Mouse (Mus musculus) kidney, adult 2 months (tissue): ENCODE results near the gene Syne1. TPM values are rescaled to one million over a fixed set of nuclear protein-coding genes. Genes with fewer than 3 reads are reported as not detected.
A peak's percentile ranks its signal among the peaks of the same experiment; 100 is the strongest.

Experiments used
- DNase-seq: peaks from one replicate; pipeline ENCODE4 v3.0.0; 2021
- H3K27ac ChIP-seq: fragments of 200-500 bp; 2 replicates; pipeline ENCODE4 v1.5.1; 2012; ENCODE audit warnings: low read depth, low read length, control low read depth, inconsistent platforms; ENCODE audit not compliant: insufficient read depth
- H3K27me3 ChIP-seq: fragments of 200-500 bp; replicated peaks from 2 replicates; pipeline ENCODE4 v1.6.1; 2012; ENCODE audit warnings: mild to moderate bottlenecking, moderate library complexity, low read length, inconsistent platforms; ENCODE audit not compliant: control insufficient read depth, insufficient read depth
- H3K36me3 ChIP-seq: fragments of 200-500 bp; 2 replicates; pipeline ENCODE4 v1.6.1; 2012; ENCODE audit warnings: mild to moderate bottlenecking, moderate library complexity, low read length, inconsistent platforms; ENCODE audit not compliant: control insufficient read depth, insufficient read depth
- H3K4me1 ChIP-seq: fragments of 200-500 bp; 2 replicates; pipeline ENCODE4 v1.6.1; 2011; ENCODE audit warnings: low read length; ENCODE audit not compliant: control insufficient read depth, insufficient read depth
- H3K4me3 ChIP-seq: fragments of 200-500 bp; 2 replicates; pipeline ENCODE4 v1.5.1; 2011; ENCODE audit warnings: mild to moderate bottlenecking, low read depth, low read length, control low read depth; ENCODE audit not compliant: insufficient read depth
- CTCF ChIP-seq: fragments of 200-500 bp; conservative IDR thresholded peaks from 2 replicates; pipeline ENCODE4 v1.5.1; 2011; ENCODE audit warnings: low read depth, mild to moderate bottlenecking, control low read depth, low read length, moderate library complexity, mixed read lengths; ENCODE audit not compliant: insufficient read depth, insufficient read length
- POLR2A ChIP-seq: fragments of 200-500 bp; IDR thresholded peaks from one replicate; pipeline ENCODE4 v1.6.1; 2011; ENCODE audit warnings: low read depth, low read length, control low read depth
- WGBS: fragments of 180-500 bp; shearing (Covaris S2); methylation state at CpG from one replicate; pipeline ENCODE4 v1.1.7; 2018; 5-methylcytosine and 5-hydroxymethylcytosine counted together
- polyA plus RNA-seq: library from polyadenylated mRNA; depleted of rRNA; stranded (reverse); fragments of >200 nt; gene quantifications from 2 replicates; pipeline ENCODE4 v1.2.3, GENCODE M21; 2012

The Syne1 gene
- polyA plus RNA-seq, 1 experiment, result 10.2 TPM

GRCm38 (mm10) chr10:5343211-5343610 lies 208.1 kb downstream of the Syne1 start:
- H3K4me3 ChIP-seq, result no peak overlapping the region
- no peaks in the 10 kb centered on the region for H3K36me3 ChIP-seq
- 70% methylated on average over 4 of the region's 4 CpGs for WGBS
- H3K27me3 ChIP-seq, result no peaks in the 10 kb centered on the region
- H3K4me1 ChIP-seq, result no peaks in the 10 kb centered on the region
- TF ChIP-seq CTCF (no peak), POLR2A (no peak)
- H3K27ac ChIP-seq, result no peak overlapping the region
- DNase-seq, result no peak

GRCm38 (mm10) chr10:5336394-5336793 lies 214.9 kb downstream of the Syne1 start:
- H3K4me1 ChIP-seq, result no peaks in the 10 kb centered on the region
- no peak overlapping the region for H3K27ac ChIP-seq
- no peak overlapping the region for H3K4me3 ChIP-seq
- no peaks in the 10 kb centered on the region for H3K36me3 ChIP-seq
- TF ChIP-seq POLR2A, result no peak
- no peak for TF ChIP-seq CTCF
- H3K27me3 ChIP-seq, result no peaks in the 10 kb centered on the region
- no peak for DNase-seq

DNA sequence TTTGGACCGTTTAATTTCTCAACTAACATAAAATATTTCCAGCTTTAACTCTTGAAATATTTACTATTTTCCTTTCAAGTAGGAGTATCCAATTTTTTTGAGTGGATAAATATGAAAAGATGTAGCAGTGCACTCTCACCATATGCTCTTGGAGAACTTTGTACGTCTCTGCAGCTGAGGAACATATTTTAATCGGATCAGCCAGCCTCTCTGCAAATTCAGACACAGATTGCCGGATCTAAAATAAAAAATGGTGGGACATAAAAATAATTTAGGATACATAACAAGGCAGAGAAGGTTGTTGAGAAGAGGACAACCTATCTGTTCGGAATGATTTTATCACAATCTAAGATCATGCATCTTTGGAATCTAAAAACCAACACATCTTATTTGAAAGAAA lies 218.5 kb downstream of the Syne1 start:
- Histone ChIP-seq H3K27me3 (no peaks in the 10 kb centered on the region), H3K36me3 (no peaks in the 10 kb centered on the region), H3K4me1 (no peaks in the 10 kb centered on the region), H3K4me3 (no peak overlapping the region), H3K27ac (no peak overlapping the region)
- 85% methylated on average over 5 of the region's 5 CpGs for WGBS
- DNase-seq, result no peak
- TF ChIP-seq CTCF (no peak), POLR2A (no peak)

- TF ChIP-seq CTCF (no peak), POLR2A (no peak)
- 63% methylated on average over 9 of the region's 9 CpGs for WGBS
- Histone ChIP-seq H3K27ac (no peak overlapping the region), H3K4me1 (no peaks in the 10 kb centered on the region), H3K36me3 (no peaks in the 10 kb centered on the region), H3K27me3 (no peaks in the 10 kb centered on the region), H3K4me3 (no peak overlapping the region)
- DNase-seq, result no peak
Measured at GRCm38 (mm10) chr10:5326716-5327115, 224.6 kb downstream of the Syne1 start.

DNA sequence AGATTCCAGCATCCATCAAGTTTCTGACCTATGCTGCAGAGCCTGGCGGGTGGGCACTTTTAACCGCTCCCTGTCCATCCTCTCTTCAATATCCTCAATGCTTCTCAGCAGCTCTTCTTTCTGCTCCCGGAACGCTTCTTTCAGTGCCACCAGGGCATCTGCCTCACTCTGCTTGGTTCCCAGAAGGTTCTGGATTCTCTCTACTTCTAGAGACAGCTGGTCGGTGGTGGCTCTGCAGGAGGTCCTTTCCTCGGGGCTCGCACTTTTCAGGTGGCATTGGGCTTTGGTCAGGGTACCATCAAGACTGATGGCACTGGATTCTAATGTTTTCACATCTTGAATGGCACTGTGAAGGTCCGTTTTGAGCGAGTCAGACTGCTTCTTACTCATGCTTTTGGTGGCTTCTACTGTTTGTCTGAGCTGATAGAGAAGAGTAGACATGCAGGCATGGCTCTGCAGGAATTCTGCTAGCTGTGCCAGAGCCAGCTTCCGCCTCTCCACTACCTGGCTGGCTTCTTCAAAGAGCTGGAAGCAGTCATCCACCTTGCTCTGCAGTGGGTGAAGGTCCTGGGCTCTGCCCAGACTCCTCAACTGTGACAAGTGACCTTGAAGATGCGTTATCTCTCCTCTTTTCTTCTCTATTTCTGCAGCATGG lies 227.4 kb downstream of the Syne1 start:
- Histone ChIP-seq H3K36me3 (no peaks in the 10 kb centered on the region), H3K27ac (no peak overlapping the region), H3K4me1 (no peaks in the 10 kb centered on the region), H3K4me3 (no peak overlapping the region), H3K27me3 (no peaks in the 10 kb centered on the region)
- 78% methylated on average over 11 of the region's 11 CpGs for WGBS
- no peak for TF ChIP-seq CTCF
- no peak for TF ChIP-seq POLR2A
- no peak for DNase-seq

DNA sequence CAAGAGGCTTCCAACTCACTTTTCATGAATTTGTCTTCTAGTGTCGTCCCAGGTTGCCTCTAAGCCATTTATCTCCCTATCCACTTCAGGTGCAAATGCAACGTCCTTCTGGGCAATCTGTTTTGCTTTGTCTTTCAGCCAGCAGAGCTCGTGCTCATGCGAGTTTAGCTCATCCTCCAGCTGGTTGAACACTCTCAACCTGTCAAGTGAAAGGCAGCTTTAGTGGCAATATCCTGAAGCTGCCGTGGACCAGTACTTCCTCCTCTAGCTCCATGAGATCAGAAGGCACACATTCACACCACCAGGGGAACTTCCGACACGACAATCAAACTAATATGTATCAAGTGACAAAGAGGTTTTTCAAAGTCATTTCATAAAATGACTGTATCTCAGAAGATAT lies 228.7 kb downstream of the Syne1 start:
- Histone ChIP-seq H3K4me3 (no peak overlapping the region), H3K4me1 (no peaks in the 10 kb centered on the region), H3K27ac (no peak overlapping the region), H3K36me3 (no peaks in the 10 kb centered on the region), H3K27me3 (no peaks in the 10 kb centered on the region)
- WGBS, result 37% methylated on average over 7 of the region's 7 CpGs
- TF ChIP-seq CTCF (no peak), POLR2A (no peak)
- no peak for DNase-seq

DNA sequence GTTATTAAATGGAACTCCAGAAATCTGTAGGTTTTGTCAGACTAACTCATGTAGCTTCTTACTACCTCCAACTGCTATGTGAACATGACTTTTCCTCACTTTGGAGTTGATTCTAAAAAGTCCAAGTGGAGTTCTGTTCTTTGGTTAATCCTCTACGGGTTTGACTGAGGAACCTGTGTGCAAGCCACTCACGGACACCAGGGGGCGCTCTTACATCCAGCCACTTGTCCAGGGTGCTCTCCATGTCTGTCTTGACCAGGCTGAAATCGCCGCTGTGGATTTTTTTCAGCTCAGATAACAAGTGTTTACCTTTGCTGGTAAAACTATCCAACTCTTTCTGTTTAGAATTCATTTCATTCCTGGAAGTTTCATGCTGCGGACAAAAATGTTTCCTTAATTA lies 233.7 kb downstream of the Syne1 start:
- Histone ChIP-seq H3K36me3 (no peaks in the 10 kb centered on the region), H3K27me3 (no peaks in the 10 kb centered on the region), H3K27ac (no peak overlapping the region), H3K4me3 (no peak overlapping the region), H3K4me1 (no peaks in the 10 kb centered on the region)
- TF ChIP-seq CTCF, result peak; percentile 89
- TF ChIP-seq POLR2A, result no peak
- peak; percentile 78 for DNase-seq
- 12% methylated on average over 6 of the region's 6 CpGs for WGBS
